Mouse (Mus musculus) urinary bladder, postnatal 4 days (tissue): ENCODE data around the gene Pecam1.
A peak's percentile ranks its signal among the peaks of the same experiment; 100 is the strongest.

Experiments
- DNase-seq, 2 experiments: peaks; one replicate each; pipeline ENCODE4 v3.0.0; 2021 to 2022; ENCODE audit warnings: low spot score in 2 of 2

The Pecam1 gene

GRCm38 (mm10) chr11:106695917-106696316 lies 54.5 kb downstream of the Pecam1 start:
- DNase-seq = no peak

GRCm38 (mm10) chr11:106692890-106693289 lies 57.5 kb downstream of the Pecam1 start:
- DNase-seq = no peak

- DNase-seq = no peak
These were observed 62.1 kb downstream of the Pecam1 start for GRCm38 (mm10) chr11:106688375-106688774.

GRCm38 (mm10) chr11:106687293-106687692 lies 63.1 kb downstream of the Pecam1 start:
- no peak for DNase-seq

GRCm38 (mm10) chr11:106684027-106684426 lies 66.4 kb downstream of the Pecam1 start:
- no peak for DNase-seq

GRCm38 (mm10) chr11:106683345-106683744 lies 67.1 kb downstream of the Pecam1 start:
- no peak for DNase-seq

- no peak for DNase-seq
These were observed 69.3 kb downstream of the Pecam1 start for GRCm38 (mm10) chr11:106681138-106681537.

GRCm38 (mm10) chr11:106679874-106680273 lies 70.6 kb downstream of the Pecam1 start:
- DNase-seq = no peak

DNA sequence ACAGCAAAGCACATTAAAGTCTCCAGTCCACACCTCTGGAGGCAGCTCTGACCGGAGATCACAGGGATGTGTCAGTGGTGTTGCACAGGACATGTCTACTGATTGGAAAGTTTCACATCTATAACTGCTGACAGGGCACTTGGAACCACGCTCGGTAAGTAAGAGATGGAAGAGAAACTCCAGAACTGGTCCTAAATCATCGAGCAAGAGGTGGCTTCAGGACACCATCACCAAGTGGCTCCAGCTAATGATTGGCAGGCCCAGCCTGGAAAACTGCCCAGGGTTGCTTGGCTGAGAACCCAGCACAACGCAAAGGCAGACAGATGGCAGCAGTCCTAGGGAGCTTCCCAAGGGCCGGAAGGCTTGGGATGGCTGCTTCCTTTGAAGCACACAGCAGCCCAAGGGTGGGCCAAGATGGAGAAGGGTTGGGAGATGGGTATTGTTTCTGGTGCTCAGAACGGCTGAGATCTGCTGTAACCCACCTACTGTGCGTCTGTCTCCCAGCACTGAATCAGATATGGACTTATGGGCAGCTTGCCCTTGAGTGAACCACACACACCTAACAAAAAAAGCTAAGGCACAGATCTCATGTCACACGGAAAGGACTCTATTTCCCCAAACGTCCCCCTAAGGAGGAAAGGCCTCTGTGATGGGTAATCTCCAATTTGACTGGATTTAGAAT lies 72.4 kb downstream of the Pecam1 start:
- peak; percentile 66 to 82 for DNase-seq

DNA sequence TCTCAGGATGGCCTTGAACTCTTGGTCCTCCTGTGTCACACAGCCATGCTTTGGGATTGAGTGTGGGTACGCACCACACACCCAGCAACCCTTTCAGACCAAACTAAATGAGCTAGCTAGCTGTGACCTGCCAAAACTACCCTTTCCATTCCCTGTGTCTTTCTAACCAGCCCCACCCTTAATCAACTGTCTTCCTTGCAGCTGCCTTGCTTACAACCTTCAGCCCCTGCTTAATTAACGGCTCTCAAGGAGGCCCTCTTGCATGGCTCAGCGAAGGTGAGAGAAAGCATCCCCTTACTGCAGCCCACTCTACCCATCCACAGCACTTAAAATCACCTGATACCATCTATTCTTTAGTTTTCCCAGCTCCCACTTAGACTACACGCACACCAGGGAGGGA lies 73.1 kb downstream of the Pecam1 start:
- DNase-seq = no peak

GRCm38 (mm10) chr11:106675875-106676274 lies 74.6 kb downstream of the Pecam1 start:
- no peak for DNase-seq

GRCm38 (mm10) chr11:106675201-106675726 lies 75.2 kb downstream of the Pecam1 start:
- DNase-seq = peak in 1 of 2 experiments; percentile 27

DNA sequence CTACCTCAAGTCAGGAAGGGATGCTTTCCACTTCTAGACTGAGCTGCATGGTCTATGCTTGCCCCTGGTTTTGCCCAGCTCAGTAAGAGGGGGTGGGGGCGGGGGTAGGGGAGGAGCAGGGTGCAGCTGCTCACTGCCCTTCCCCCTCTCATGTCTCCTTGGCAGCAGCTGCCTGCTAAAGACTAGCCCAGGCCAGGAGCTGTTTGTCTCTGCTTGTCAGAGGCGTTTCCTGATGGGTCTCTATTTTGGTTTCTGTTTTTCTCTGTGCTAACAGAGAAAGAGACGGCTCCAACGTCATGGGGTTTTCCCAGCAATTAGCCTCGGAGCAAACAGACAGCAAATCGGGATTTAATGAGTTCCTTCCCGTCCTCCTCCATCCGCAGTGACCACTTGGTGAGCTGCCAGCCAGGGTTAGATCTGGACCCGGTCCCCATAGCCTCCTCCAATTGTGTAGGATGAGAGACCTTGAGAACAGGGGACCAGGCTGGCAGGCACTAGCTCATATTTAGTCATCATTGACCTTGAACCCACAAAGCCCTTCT lies 75.7 kb downstream of the Pecam1 start:
- peak; percentile 64 to 69 for DNase-seq

DNA sequence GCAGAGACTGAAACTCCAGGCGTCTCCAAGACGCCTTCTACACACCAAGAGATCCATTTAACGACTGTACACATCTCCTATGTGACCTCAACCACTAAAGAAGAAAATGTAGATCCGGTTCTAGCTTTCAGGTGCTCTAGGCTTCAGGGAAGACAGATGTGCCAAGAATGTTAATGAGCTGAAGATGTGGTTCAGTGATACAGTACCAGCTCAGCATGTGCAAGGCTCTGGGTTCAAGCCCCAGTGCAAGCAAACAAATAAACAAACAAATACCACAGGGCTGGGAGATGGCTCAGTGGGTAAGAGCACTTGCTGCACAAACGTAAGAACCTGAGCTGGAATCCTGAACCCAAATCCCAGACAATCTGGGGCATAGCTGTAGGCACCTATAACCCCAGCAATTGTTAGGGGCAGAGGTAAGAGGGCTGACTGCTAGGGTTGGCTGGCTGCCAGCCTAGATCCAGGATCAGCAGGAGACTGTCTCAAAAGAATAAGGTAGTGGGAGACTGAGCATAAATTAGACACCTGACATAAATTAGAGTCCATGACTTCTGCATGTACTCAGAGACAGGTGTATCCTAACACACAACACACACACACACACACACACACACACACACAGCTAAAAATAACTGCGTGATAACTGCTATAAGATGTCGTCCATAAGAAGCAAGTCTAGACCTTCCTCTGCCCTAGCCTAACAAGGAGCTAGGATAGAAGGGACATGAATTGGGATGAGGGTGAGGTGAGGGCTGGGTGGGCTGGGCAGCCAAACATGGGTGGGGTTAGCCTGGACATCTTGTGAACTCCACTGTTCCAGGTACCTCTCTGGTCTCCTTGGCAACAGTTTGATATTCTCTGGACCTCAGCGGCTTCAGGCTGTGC lies 76.5 kb downstream of the Pecam1 start:
- no peak for DNase-seq

DNA sequence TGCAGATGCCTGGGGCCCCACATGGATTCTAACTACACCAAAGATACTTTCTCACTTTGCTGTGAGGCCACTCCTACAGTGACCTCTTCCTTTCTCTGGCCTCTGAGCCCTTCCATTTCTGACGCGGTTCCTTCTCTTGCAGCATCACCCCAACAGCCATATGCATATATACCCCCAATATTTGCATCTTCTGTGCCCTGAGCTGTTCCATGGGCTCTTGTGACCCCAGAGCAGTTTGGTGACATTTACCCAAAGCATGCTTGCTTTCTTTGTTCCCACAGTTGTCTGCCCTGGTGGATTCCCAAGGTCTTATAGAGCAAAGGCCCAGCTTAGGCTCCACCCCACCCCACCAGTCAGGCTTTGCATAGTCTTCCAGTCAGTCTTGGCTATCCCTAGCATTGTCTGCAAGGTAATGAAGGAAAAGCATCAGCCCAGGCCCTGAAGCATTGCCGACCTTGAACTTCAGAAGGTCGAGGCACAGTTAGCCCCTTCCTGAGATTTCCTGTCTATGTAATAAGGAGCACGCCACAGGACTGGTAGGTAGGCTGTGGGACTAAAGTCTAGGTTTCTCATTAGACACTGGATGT lies 77.4 kb downstream of the Pecam1 start:
- DNase-seq = no peak

DNA sequence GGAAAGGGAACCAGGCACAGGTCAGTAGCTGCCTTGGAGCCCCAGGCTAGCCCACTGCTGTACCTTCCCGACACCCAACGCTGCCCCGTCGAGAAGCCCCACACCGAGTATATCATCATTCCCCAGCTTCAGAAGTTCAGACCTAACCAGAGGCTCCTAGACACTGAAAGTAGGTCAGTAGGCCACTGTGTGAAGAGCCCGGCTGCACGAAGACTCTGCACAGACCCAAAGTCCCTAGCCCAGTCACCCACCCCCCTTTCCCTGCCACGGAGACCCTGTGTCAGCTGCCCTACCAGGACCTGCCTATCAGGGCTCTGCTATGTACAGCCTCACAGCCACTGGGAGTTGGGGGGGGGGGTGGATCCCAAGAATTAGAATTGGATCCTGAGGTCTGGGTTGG lies 78.6 kb downstream of the Pecam1 start:
- DNase-seq = no peak

GRCm38 (mm10) chr11:106670951-106671478 lies 79.4 kb downstream of the Pecam1 start:
- no peak for DNase-seq

DNA sequence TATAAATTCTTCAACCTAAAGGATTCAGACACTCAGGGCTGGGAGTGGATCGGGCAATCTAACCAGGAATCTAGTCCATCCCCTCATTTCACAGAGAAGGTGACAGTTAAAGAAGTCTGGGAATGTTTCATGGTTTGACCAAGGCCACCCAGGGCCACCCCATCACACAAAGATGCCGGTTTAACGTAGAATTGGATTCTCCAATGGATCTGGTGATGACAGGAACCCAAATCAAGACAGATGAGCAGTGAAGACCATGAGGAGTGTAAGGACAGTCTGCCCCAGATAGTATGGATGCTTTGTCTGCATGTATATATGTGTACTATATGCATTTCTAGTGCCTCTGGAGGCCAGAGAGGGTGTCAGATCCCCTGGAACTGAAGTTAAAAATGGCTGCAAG lies 80.2 kb downstream of the Pecam1 start:
- no peak for DNase-seq

GRCm38 (mm10) chr11:106669873-106670173 lies 80.6 kb downstream of the Pecam1 start:
- DNase-seq = no peak

- DNase-seq = no peak
These were observed 81.1 kb downstream of the Pecam1 start for GRCm38 (mm10) chr11:106669102-106669872.

DNA sequence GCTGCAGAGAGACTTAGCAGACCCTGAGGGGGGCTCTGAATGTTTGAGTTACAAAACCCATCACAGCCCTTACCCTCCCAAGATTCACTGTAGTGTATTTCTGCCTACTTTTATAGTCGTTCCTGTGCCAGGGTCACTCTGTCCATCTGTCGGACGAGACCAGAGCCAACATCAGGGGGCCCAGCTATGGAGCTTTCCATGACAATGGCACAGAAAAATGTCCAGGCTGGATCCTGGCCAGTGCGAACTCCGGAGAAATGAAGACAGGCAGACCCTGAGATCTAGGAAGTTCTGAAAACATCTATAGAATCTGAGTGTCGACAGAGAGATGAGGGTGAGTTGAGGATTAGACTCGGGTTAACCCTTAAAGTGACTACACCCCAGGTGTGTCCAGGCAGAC lies 82.1 kb downstream of the Pecam1 start:
- no peak for DNase-seq
